13 mouse cellular contexts compared by ENCODE assay signal in the genomic region with DNA sequence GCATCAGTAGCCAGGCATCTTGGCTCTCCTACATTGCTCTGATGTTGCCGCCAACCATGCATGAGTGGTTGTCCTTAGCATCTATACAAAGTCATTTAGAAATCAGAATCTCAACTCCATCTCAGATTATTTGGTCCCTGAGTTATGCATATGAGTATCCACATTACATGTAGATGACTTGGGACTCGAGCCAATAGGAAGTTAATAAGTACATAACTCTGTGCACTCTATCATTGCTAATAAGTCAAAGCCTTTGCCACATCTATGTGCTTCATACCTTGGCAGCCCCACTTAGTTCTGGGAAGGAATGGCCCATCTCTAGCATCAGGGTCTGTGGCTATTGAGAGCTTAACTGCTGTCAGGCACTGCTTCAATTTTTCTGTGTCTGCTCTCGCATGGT. TPM values are rescaled to one million over a fixed set of nuclear protein-coding genes. Genes with fewer than 3 reads are reported as not detected.
DNase-seq lines count a peak whose midpoint lies in the region.
"Had no signal": no experiment of that assay in that cellular context is flagged by ENCODE, and none has a peak within 500 bp of the region (broad histone marks: within the 10 kb centered on the region; RNA-seq: fewer than 3 reads in every experiment).

No protein-coding gene starts in this region.

- DNase-seq in heart, adult 11 months = peak; percentile 45
- DNase-seq in heart, postnatal 36 days = no peak
- peak; percentile 52 for DNase-seq in kidney, adult 9 months
- no peak for DNase-seq in kidney, adult 18-20 months
- peak; percentile 36 for DNase-seq in kidney, postnatal 14 days
- DNase-seq in cerebellum, postnatal 36 days = no peak
- DNase-seq: adrenal gland, adult 8-10 months; adrenal gland, postnatal 25 days; cerebellum, adult 11-12 months; cerebellum, adult 8-10 months; cerebellum, postnatal 10 days; gastrocnemius, postnatal 10 days; gastrocnemius, postnatal 36 days had no signal

- intact Hi-C loops in heart, postnatal 36 days (cut with DNase I) = no loop called here

RNA-seq across cellular contexts. Expression of gene Lars2, which starts 23.7 kb away (rescaled TPM):
- 1,000 to 10,000 TPM in 1 of 2 experiments, 10 to 100 TPM in 1; 61.8 to 2,429 TPM for total RNA-seq in heart, postnatal 36 days (2021)

Comparison
In these comparisons a context has a peak if more than half of its experiments do, and no peak if none do; other contexts are left out.
1. DNase-seq: peak in heart, adult 11 months (single experiment), kidney, adult 9 months (single experiment) and kidney, postnatal 14 days (single experiment); none in heart, postnatal 36 days (0 of 2), kidney, adult 18-20 months (single experiment) and cerebellum, postnatal 36 days (0 of 2).